Mouse (Mus musculus) forebrain, embryonic 12.5 days (tissue): ENCODE data around the gene Hpd. TPM values are rescaled to one million over a fixed set of nuclear protein-coding genes. Genes with fewer than 3 reads are reported as not detected.

ENCODE experiments used
- ATAC-seq: fragments of 200-750 bp; cut with Nextera tagmentation; 2 replicates; pipeline ENCODE4 v1.8.0; 2017; ENCODE audit warnings: moderate TSS enrichment; ENCODE audit not compliant: low FRiP score
- H3K27ac ChIP-seq: fragments of 300-500 bp; sonication (generic); 2 replicates; pipeline ENCODE4 v1.5.1; 2016; ENCODE audit warnings: mild to moderate bottlenecking
- H3K27me3 ChIP-seq: fragments of 300-500 bp; sonication (generic); 2 replicates; pipeline ENCODE4 v1.6.1; 2016; ENCODE audit warnings: mild to moderate bottlenecking
- H3K36me3 ChIP-seq: fragments of 300-500 bp; sonication (generic); replicated peaks from 2 replicates; pipeline ENCODE4 v1.6.1; 2016; ENCODE audit warnings: mild to moderate bottlenecking
- H3K4me1 ChIP-seq: fragments of 300-500 bp; sonication (generic); 2 replicates; pipeline ENCODE4 v1.6.1; 2016
- H3K4me2 ChIP-seq: fragments of 300-500 bp; sonication (generic); 2 replicates; pipeline ENCODE4 v1.6.1; 2016; ENCODE audit warnings: mild to moderate bottlenecking, moderate library complexity
- H3K4me3 ChIP-seq: fragments of 300-500 bp; sonication (generic); replicated peaks from 2 replicates; pipeline ENCODE4 v1.5.1; 2016; ENCODE audit warnings: mild to moderate bottlenecking
- H3K9ac ChIP-seq: fragments of 300-500 bp; sonication (generic); 2 replicates; pipeline ENCODE4 v1.6.1; 2016; ENCODE audit warnings: mild to moderate bottlenecking
- H3K9me3 ChIP-seq: fragments of 300-500 bp; sonication (generic); 2 replicates; pipeline ENCODE4 v1.6.1; 2016
- WGBS: fragments of 180-500 bp; shearing (Covaris S2); methylation state at CpG from one replicate; pipeline ENCODE4 v1.1.7; 2016; 5-methylcytosine and 5-hydroxymethylcytosine counted together
- polyA plus RNA-seq: library from polyadenylated mRNA; unstranded; fragments of >200 nt; fragmentation: Nextera tagmentation; extraction: Ambion mirVana; gene quantifications from 2 replicates; pipeline ENCODE4 v1.2.1, GENCODE M21; 2016

The Hpd gene
- polyA plus RNA-seq, 1 experiment from 2014 or later, result not detected

DNA sequence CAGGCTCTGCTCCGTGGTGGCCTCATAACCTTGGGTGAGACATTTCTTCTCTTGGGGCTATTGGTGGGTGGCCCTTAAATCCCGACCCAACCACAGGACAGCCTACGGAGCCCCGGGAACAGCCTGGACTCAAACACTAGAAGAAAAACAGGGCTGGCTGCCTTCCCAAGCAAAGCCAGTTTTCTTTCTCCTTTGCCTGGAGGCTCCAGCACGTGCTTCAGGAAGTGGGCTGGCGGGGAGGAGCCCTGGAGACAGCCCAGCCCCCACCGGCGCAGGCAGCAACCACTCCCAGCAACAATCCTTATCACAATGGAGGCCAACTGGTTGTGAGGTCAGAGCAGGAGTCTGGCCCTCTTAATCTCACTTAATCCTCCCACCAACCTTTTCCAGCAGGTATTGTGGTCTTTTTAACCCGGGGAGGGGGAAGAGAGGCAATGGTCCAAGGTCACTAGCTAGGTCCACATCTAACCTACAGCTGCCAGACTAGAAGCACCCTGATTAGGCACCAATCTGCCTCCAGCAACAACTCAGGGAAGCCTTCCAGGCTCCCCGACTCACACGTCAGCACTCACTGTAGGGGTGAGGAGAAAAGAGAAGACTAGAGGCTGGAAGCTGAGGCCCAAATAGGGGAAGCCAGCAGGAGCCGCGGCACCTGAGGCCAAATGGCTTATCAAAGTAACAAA lies 46.0 kb downstream of the Hpd start:
- Histone ChIP-seq H3K4me2 (peak overlapping the region; percentile 100), H3K4me1 (peaks cover 69% of the 10 kb centered on the region), H3K27me3 (peaks cover 3% of the 10 kb centered on the region; the same call in 1 of the 2 replicates), H3K36me3 (peaks cover 18% of the 10 kb centered on the region), H3K4me3 (peak overlapping the region; percentile 81), H3K9ac (peak overlapping the region; percentile 99), H3K9me3 (no peaks in the 10 kb centered on the region), H3K27ac (peak overlapping the region; percentile 100)
- no peak for ATAC-seq
- under 1% methylated on average over 13 of the region's 13 CpGs for WGBS

GRCm38 (mm10) chr5:123135471-123136360 lies 46.8 kb downstream of the Hpd start:
- H3K27me3 ChIP-seq, result peaks cover 7% of the 10 kb centered on the region; the same call in 1 of the 2 replicates
- H3K4me3 ChIP-seq, result peak overlapping the region; percentile 81
- H3K9me3 ChIP-seq, result no peaks in the 10 kb centered on the region
- H3K4me1 ChIP-seq, result peaks cover 73% of the 10 kb centered on the region
- peaks cover 23% of the 10 kb centered on the region for H3K36me3 ChIP-seq
- ATAC-seq, result no peak
- WGBS, result 5% methylated on average over 30 of the region's 30 CpGs
- peak overlapping the region; percentile 99 for H3K9ac ChIP-seq
- peak overlapping the region; percentile 100 for H3K4me2 ChIP-seq
- H3K27ac ChIP-seq, result peak overlapping the region; percentile 100

DNA sequence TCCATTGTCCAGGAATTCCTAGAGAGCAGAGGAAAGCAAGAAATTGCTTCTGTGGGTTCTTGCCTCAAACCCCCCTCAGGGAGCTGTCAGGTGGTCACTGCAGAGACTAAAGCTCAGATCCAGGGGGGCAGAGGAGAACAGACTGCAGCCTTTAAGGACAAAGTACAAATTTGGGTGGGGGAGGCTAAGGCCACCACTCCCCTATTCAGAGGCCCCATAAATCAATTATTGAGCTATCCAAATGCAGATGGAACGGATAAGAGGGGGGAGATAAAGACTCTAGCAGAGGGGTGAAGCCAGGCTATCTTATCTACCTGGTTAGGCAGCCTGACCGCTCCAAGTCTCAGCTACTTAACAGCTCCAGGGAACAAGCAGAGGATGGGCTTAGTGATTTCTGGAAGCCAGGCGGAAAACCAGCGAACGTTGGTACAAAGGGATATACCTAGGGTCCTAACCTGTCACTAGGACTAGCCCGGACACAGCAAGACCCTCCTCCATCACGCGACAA lies 47.6 kb downstream of the Hpd start:
- Histone ChIP-seq H3K27me3 (peaks cover 7% of the 10 kb centered on the region; the same call in 1 of the 2 replicates), H3K9ac (peak overlapping the region; percentile 99), H3K27ac (peak overlapping the region; percentile 100), H3K4me2 (peak overlapping the region; percentile 100), H3K9me3 (no peaks in the 10 kb centered on the region), H3K36me3 (peaks cover 31% of the 10 kb centered on the region), H3K4me1 (peaks cover 73% of the 10 kb centered on the region), H3K4me3 (peak overlapping the region; percentile 81)
- WGBS, result 19% methylated on average over 8 of the region's 8 CpGs
- ATAC-seq, result no peak

DNA sequence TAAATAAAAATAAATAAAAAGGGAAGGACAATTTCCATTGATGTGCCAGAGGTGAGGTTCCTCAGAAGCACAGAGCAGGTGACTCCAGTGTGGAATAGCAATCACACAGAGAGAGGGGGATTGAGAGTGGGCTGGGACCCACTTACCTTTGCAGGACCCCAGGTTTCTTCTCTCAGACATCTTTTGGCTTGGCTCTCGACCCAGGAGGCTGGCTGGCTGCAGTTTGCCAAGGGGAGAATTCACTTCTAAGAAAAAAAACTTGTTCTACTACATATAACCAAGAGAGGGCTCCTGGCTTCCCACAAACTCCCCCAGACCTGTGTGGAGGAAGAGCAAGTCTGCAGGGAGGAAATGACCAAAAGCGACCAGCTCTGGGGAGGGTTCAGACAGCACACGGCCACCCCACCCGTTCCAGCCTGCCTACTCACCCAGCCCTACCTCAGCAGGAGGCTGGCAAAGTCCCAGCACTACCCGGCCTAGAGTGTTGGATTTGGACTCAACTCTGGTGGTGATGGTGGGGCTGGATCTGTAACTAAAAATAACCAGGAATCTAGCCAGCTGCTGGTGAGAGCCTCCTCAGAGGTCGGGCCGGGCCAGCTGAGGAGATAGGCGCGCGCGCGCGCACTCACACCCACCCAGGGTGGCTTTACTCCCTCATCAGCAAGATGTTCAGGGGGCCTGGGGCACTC lies 48.2 kb downstream of the Hpd start:
- Histone ChIP-seq H3K4me2 (peak overlapping the region; percentile 100), H3K9ac (peak overlapping the region; percentile 99), H3K27me3 (peaks cover 7% of the 10 kb centered on the region; the same call in 1 of the 2 replicates), H3K4me1 (peaks cover 73% of the 10 kb centered on the region), H3K27ac (peak overlapping the region; percentile 100), H3K9me3 (no peaks in the 10 kb centered on the region), H3K4me3 (peak overlapping the region; percentile 81), H3K36me3 (peaks cover 36% of the 10 kb centered on the region)
- 38% methylated on average over 13 of the region's 13 CpGs for WGBS
- ATAC-seq, result no peak

- no peaks in the 10 kb centered on the region for H3K9me3 ChIP-seq
- H3K27me3 ChIP-seq, result peaks cover 7% of the 10 kb centered on the region; the same call in 1 of the 2 replicates
- H3K27ac ChIP-seq, result peak overlapping the region; percentile 100
- WGBS, result 22% methylated on average over 6 of the region's 7 CpGs
- ATAC-seq, result 0 out of 2 replicates have a peak, but pooled peaks have one; percentile 3
- H3K9ac ChIP-seq, result peak overlapping the region; percentile 99
- H3K36me3 ChIP-seq, result peaks cover 42% of the 10 kb centered on the region
- peak overlapping the region; percentile 100 for H3K4me2 ChIP-seq
- H3K4me3 ChIP-seq, result peak overlapping the region; percentile 13
- H3K4me1 ChIP-seq, result peaks cover 73% of the 10 kb centered on the region
Observed at GRCm38 (mm10) chr5:123133784-123134143, 48.8 kb downstream of the Hpd start.

DNA sequence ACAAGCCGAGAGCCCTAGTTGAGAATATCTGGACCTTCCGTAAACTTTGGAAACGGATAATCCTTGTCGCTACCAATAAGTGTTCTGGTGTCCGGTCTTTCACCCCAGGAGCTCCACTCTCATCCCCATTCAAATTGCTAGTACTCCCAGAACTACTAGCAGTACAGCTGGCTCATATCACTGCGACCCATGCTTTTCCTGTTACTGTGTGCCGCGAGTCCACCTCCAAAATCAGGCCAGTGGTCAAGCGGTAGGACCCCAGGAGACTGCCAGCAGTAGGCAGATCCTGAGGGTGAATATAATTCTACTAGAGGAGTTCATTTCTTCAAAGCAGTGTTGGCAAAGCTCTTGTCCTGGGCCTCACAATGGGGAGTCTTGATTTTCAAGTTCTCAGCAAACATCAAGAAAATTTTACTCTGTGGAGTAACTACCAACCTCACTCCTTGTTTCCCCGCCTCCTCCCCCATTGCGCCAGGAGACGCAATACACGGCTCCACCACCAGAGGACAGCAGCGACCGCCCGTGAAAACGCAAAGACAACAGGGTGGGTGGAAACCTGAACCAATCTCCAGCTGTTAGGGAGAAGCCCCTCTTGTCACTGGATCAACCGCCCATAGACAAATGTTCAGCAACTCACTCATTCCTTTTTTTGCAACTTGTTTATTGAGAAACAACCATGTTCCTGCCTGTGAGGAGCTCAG lies 49.3 kb downstream of the Hpd start:
- peaks cover 46% of the 10 kb centered on the region for H3K36me3 ChIP-seq
- H3K9me3 ChIP-seq, result no peaks in the 10 kb centered on the region
- H3K4me1 ChIP-seq, result peaks cover 71% of the 10 kb centered on the region
- peak; percentile 6; the same call in 1 of the 2 replicates for ATAC-seq
- peak overlapping the region; percentile 100 for H3K4me2 ChIP-seq
- 19% methylated on average over 18 of the region's 18 CpGs for WGBS
- peaks cover 7% of the 10 kb centered on the region; the same call in 1 of the 2 replicates for H3K27me3 ChIP-seq
- peak overlapping the region; percentile 100 for H3K27ac ChIP-seq
- no peak overlapping the region for H3K9ac ChIP-seq
- H3K4me3 ChIP-seq, result peak overlapping the region; percentile 13

GRCm38 (mm10) chr5:123132308-123133071 lies 50.0 kb downstream of the Hpd start, which contains the start of gene Rhof:
Rhof (minus strand) TSS chr5:123132692.
- Histone ChIP-seq H3K36me3 (peaks cover 45% of the 10 kb centered on the region), H3K27ac (peak within 1 kb of the TSS; percentile 100), H3K4me2 (peak within 1 kb of the TSS; percentile 100), H3K4me1 (peaks cover 64% of the 10 kb centered on the region), H3K4me3 (peak within 1 kb of the TSS; percentile 31), H3K9ac (peak within 1 kb of the TSS; percentile 47), H3K9me3 (no peaks in the 10 kb centered on the region), H3K27me3 (peaks cover 7% of the 10 kb centered on the region; the same call in 1 of the 2 replicates)
- WGBS, result 2% methylated on average over 44 of the region's 44 CpGs
- peak; percentile 36 for ATAC-seq

DNA sequence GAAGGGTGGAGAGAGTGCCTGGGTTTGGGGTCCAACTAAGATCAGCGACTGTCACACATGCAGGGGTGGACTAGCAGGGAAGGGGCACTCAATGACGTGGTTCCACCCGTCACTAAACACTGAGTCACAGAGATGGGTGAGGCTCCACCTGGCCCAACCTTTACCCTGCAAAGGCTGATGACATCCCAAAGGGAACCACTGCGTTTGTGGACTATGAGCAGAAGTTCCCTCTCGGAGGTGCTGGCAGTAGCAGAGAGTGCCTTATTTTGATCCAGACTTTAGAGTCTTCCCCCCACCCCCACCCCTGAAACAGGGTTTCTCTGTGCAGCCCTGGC lies 51.7 kb downstream of the Hpd start:
- Histone ChIP-seq H3K4me1 (peaks cover 47% of the 10 kb centered on the region), H3K9me3 (no peaks in the 10 kb centered on the region), H3K9ac (no peak overlapping the region), H3K4me3 (no peak overlapping the region), H3K4me2 (no peak overlapping the region), H3K36me3 (peaks cover 45% of the 10 kb centered on the region), H3K27me3 (peaks cover 7% of the 10 kb centered on the region; the same call in 1 of the 2 replicates), H3K27ac (no peak overlapping the region)
- no peak for ATAC-seq
- WGBS, result 90% methylated on average over 5 of the region's 5 CpGs

DNA sequence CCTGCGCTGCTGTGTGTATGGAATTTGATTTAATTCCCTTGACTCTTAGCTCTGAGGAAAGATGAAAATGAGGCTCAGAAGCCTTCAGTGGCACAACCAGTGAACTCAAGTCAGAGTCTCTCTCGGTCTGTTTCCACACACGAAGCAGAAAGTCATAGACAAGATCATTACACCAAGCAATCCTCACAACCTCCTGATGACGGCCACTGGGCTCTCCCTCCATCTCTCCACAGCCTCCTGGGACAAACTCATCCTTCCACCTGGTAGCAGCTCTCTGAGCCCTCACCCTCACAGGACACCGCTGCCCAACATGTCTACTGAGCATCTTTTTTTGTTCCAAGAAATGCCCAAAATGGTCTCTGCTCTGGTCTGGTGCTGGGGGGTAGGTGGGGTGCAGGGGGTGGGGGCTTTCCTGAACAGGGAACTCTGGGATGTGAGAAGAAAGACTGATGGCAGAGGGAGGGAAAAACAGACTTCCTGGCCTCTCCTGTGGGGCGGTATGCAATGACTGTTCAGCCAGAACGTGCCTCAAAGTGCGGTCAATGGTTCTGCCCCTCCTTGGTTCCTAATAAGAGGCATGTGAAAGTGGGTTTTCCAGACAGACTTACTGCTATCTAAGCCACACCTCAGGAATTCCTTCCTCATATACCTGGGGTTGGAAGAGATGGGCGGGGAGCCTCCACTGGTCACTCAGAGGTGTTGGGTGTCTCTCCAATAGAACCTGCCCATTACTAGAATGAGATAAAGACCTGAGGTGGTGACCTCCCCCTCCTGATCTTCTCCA lies 52.3 kb downstream of the Hpd start:
- Histone ChIP-seq H3K9me3 (no peaks in the 10 kb centered on the region), H3K9ac (no peak overlapping the region), H3K4me1 (peaks cover 42% of the 10 kb centered on the region), H3K27ac (no peak overlapping the region), H3K4me2 (no peak overlapping the region), H3K36me3 (peaks cover 50% of the 10 kb centered on the region), H3K4me3 (no peak overlapping the region), H3K27me3 (peaks cover 7% of the 10 kb centered on the region; the same call in 1 of the 2 replicates)
- ATAC-seq, result no peak
- WGBS, result 94% methylated on average over 9 of the region's 9 CpGs

DNA sequence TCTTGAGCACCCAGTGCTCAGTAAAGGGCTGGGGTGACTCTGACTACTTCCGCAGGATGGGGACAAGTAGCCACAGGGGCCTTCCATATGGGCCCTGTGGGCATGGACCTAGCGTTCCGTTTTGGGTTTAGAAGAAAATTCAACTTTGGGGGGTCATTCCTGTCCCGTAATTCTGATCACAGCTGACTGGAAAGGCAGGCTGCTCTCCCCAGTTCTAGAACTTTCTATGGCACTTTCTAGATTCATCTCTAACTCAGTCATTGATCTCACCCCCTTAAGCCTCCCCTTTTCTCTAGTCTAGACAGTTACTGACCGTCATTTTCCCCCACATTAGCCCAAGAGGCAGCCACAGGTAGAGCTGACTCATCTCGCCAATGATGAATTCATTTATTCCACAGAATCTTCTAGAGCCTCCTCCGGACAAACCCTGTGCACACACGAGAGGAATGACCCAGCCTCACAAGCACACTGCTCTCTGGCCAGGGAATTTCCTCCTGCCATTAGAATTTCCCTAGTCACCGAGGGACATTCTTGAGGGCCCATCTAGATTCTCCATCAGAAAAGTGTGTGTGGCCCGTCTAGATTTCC lies 53.3 kb downstream of the Hpd start:
- H3K27ac ChIP-seq, result no peak overlapping the region
- H3K4me1 ChIP-seq, result peaks cover 32% of the 10 kb centered on the region
- no peak overlapping the region for H3K9ac ChIP-seq
- 86% methylated on average over 10 of the region's 10 CpGs for WGBS
- ATAC-seq, result no peak
- H3K9me3 ChIP-seq, result no peaks in the 10 kb centered on the region
- H3K4me2 ChIP-seq, result no peak overlapping the region
- peaks cover 45% of the 10 kb centered on the region for H3K36me3 ChIP-seq
- H3K27me3 ChIP-seq, result peaks cover 7% of the 10 kb centered on the region; the same call in 1 of the 2 replicates
- H3K4me3 ChIP-seq, result no peak overlapping the region
